Mouse (Mus musculus) midbrain, embryonic 11.5 days (tissue): ENCODE measurements at regions not wholly inside any gene's neighbourhood (a gene's known extent, or its start where the extent isn't known, plus 50 kb on each side); places are given as distances from the start of the nearest gene placed in this dataset.

ENCODE experiments used
- ATAC-seq: fragments of 200-750 bp; cut with Nextera tagmentation; 2 replicates; pipeline ENCODE4 v1.8.0; 2017; ENCODE audit warnings: moderate TSS enrichment, moderate library complexity; ENCODE audit not compliant: low FRiP score
- DNase-seq: peaks from one replicate; pipeline ENCODE4 v3.0.0; 2015; ENCODE audit warnings: low spot score; ENCODE audit errors: missing footprints
- H3K27ac ChIP-seq: fragments of 300-500 bp; sonication (generic); 2 replicates; pipeline ENCODE4 v1.5.1; 2014; ENCODE audit warnings: low read depth, low read length
- H3K27me3 ChIP-seq: fragments of 300-500 bp; sonication (generic); 2 replicates; pipeline ENCODE4 v1.6.1; 2014; ENCODE audit warnings: mild to moderate bottlenecking, low read length, moderate library complexity, mixed read lengths; ENCODE audit not compliant: control insufficient read depth, insufficient read depth
- H3K36me3 ChIP-seq: fragments of 300-500 bp; sonication (generic); 2 replicates; pipeline ENCODE4 v1.6.1; 2014; ENCODE audit warnings: mild to moderate bottlenecking, low read length, moderate library complexity, mixed read lengths; ENCODE audit not compliant: control insufficient read depth, insufficient read depth
- H3K4me1 ChIP-seq: fragments of 300-500 bp; sonication (generic); 2 replicates; pipeline ENCODE4 v1.6.1; 2014; ENCODE audit warnings: low read length; ENCODE audit not compliant: control insufficient read depth, insufficient read depth
- H3K4me2 ChIP-seq: fragments of 300-500 bp; sonication (generic); 2 replicates; pipeline ENCODE4 v1.6.1; 2014; ENCODE audit warnings: mild to moderate bottlenecking, moderate library complexity
- H3K4me3 ChIP-seq: fragments of 300-500 bp; sonication (generic); 2 replicates; pipeline ENCODE4 v1.5.1; 2014; ENCODE audit warnings: low read depth, low read length
- H3K9ac ChIP-seq: fragments of 300-500 bp; sonication (generic); 2 replicates; pipeline ENCODE4 v1.6.1; 2014; ENCODE audit warnings: low read length
- H3K9me3 ChIP-seq: fragments of 300-500 bp; sonication (generic); 2 replicates; pipeline ENCODE4 v1.6.1; 2016; ENCODE audit warnings: low read length; ENCODE audit not compliant: control insufficient read depth
- WGBS: fragments of 180-500 bp; shearing (Covaris S2); extraction: QIAGEN DNeasy Blood & Tissue Kit; methylation state at CpG from one replicate; pipeline ENCODE4 v1.1.7; 2014; 5-methylcytosine and 5-hydroxymethylcytosine counted together

- peak; percentile 38; the same call in 1 of the 2 replicates for ATAC-seq
- Histone ChIP-seq H3K4me2 (peak overlapping the region; percentile 6), H3K9me3 (no peaks in the 10 kb centered on the region), H3K27me3 (no peaks in the 10 kb centered on the region), H3K9ac (no peak overlapping the region), H3K36me3 (no peaks in the 10 kb centered on the region), H3K27ac (no peak overlapping the region), H3K4me1 (peaks cover 8% of the 10 kb centered on the region), H3K4me3 (no peak overlapping the region)
- 23% methylated on average over 15 of the region's 15 CpGs for WGBS
- peak; percentile 91 for DNase-seq
These were observed 134.7 kb upstream of the Smim15 start for GRCm38 (mm10) chr13:107909343-107910067.

DNA sequence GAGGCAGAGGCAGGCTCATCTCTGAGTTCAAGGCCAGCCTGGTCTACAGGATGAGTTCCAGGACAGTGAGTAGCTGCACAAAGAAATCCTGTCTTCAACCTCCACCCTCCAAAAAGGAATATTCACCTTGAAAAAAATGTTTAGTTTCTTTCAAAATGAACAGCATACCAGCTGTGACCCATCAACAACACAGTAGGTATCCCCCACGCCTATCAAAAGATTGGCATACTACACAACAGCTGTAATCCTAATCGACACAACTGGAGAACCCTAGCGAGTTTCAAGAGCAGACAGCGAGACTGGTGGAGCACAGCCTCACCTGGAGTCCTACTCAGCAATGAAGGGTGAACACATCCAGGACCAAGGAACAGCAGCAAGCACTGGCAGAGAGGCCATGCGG is 136.3 kb upstream of the Smim15 start:
- no peak for ATAC-seq
- 89% methylated on average over 5 of the region's 5 CpGs for WGBS
- H3K9me3 ChIP-seq = no peaks in the 10 kb centered on the region

GRCm38 (mm10) chr13:107904851-107905250 is 139.4 kb upstream of the Smim15 start:
- Histone ChIP-seq H3K4me1 (peaks cover 16% of the 10 kb centered on the region), H3K9ac (no peak overlapping the region), H3K36me3 (no peaks in the 10 kb centered on the region), H3K27ac (no peak overlapping the region), H3K4me3 (no peak overlapping the region), H3K4me2 (no peak overlapping the region), H3K27me3 (no peaks in the 10 kb centered on the region), H3K9me3 (no peaks in the 10 kb centered on the region)
- DNase-seq (no peak), ATAC-seq (no peak)
- WGBS = 78% methylated on average over 4 of the region's 4 CpGs

More for the DNA sequence above, 136.3 kb upstream of the Smim15 start:
- Histone ChIP-seq H3K36me3 (no peaks in the 10 kb centered on the region), H3K4me1 (peaks cover 13% of the 10 kb centered on the region), H3K4me3 (no peak overlapping the region), H3K27ac (no peak overlapping the region), H3K9ac (no peak overlapping the region), H3K27me3 (no peaks in the 10 kb centered on the region), H3K4me2 (no peak overlapping the region)
- no peak for DNase-seq

GRCm38 (mm10) chr13:107904051-107904740 is 140.1 kb upstream of the Smim15 start:
- H3K36me3 ChIP-seq = no peaks in the 10 kb centered on the region
- H3K4me2 ChIP-seq = no peak overlapping the region
- no peak overlapping the region for H3K27ac ChIP-seq
- H3K4me1 ChIP-seq = peaks cover 10% of the 10 kb centered on the region
- DNase-seq = no peak
- no peak overlapping the region for H3K9ac ChIP-seq
- ATAC-seq = no peak
- whole genome bisulfite sequencing = 82% methylated on average over 14 of the region's 14 CpGs
- H3K4me3 ChIP-seq = no peak overlapping the region
- no peaks in the 10 kb centered on the region for H3K27me3 ChIP-seq
- no peaks in the 10 kb centered on the region for H3K9me3 ChIP-seq

- no peak overlapping the region for H3K4me2 ChIP-seq
- H3K27ac ChIP-seq = no peak overlapping the region
- WGBS = 51% methylated on average over 9 of the region's 9 CpGs
- H3K27me3 ChIP-seq = no peaks in the 10 kb centered on the region
- DNase-seq (no peak), ATAC-seq (peak; percentile 61; the same call in 1 of the 2 replicates)
- no peak overlapping the region for H3K4me3 ChIP-seq
- H3K9me3 ChIP-seq = no peaks in the 10 kb centered on the region
- no peaks in the 10 kb centered on the region for H3K36me3 ChIP-seq
- H3K4me1 ChIP-seq = peaks cover 8% of the 10 kb centered on the region; the same call in 1 of the 2 replicates
- H3K9ac ChIP-seq = no peak overlapping the region
These were observed 140.9 kb upstream of the Smim15 start for GRCm38 (mm10) chr13:107903150-107903959.

DNA sequence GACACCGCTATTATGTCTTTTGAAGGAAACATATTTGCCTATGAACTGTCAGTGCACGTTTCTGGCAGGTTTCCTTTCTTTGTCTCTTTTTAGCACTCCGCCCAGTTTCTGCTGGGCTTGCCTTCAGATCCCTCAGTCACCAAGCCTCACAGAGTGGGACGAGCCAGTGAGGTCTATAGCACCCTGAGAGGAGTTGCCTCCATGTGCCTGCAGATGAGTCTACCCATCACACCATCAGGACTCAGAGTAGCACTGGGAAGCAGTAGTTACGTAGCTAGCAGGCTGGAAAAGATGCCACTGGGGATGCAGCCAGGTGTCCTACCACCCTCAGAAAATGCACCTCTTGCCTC is 141.5 kb upstream of the Smim15 start:
- no peak overlapping the region for H3K27ac ChIP-seq

GRCm38 (mm10) chr13:107899600-107900229 is 144.5 kb upstream of the Smim15 start:
- Histone ChIP-seq H3K4me3 (no peak overlapping the region), H3K9me3 (no peaks in the 10 kb centered on the region), H3K36me3 (no peaks in the 10 kb centered on the region), H3K4me1 (peaks cover 8% of the 10 kb centered on the region; the same call in 1 of the 2 replicates), H3K4me2 (no peak overlapping the region), H3K27ac (no peak overlapping the region), H3K9ac (no peak overlapping the region), H3K27me3 (no peaks in the 10 kb centered on the region)
- no peak for ATAC-seq
- DNase-seq = no peak
- 60% methylated on average over 8 of the region's 8 CpGs for WGBS

More for the DNA sequence above, 141.5 kb upstream of the Smim15 start:
- no peak for DNase-seq
- Histone ChIP-seq H3K36me3 (no peaks in the 10 kb centered on the region), H3K4me2 (no peak overlapping the region), H3K9me3 (no peaks in the 10 kb centered on the region), H3K4me1 (peaks cover 8% of the 10 kb centered on the region; the same call in 1 of the 2 replicates), H3K4me3 (no peak overlapping the region), H3K9ac (no peak overlapping the region), H3K27me3 (no peaks in the 10 kb centered on the region)
- WGBS = 76% methylated on average over 5 of the region's 5 CpGs
- ATAC-seq = no peak

DNA sequence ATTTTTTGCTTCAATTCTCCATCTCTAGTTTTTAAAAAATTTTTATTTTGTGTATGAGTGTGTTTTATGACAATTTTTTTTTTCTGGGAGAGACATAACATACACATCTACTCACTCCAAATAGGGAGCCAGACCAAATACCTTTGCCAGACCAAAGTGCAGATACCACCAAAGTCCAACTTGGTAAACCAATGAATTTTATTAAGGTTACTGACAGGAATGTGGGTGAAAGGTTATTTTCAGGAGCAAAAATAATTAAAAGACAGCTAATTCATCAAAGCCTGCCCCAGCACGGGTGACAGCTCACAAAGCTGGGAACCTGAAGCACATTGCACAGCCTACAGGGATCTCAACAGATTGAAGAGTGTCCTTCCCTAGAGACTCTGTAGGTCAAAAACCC is 146.6 kb upstream of the Smim15 start:
- ATAC-seq = no peak
- Histone ChIP-seq H3K9me3 (no peaks in the 10 kb centered on the region), H3K9ac (no peak overlapping the region), H3K27ac (no peak overlapping the region), H3K27me3 (peaks cover 2% of the 10 kb centered on the region; the same call in 1 of the 2 replicates), H3K36me3 (no peaks in the 10 kb centered on the region), H3K4me1 (no peaks in the 10 kb centered on the region), H3K4me2 (no peak overlapping the region), H3K4me3 (no peak overlapping the region)
- no peak for DNase-seq
- 76% methylated on average over 1 of the region's 1 CpGs for WGBS
